Mouse (Mus musculus) C2C12 (cell line): ENCODE measurements around the gene Fxyd1.

Experiments
- CTCF ChIP-seq: IDR thresholded peaks from one replicate; pipeline ENCODE4 v1.5.1; 2011; ENCODE audit not compliant: control insufficient read depth, insufficient read depth, insufficient read length
- MYOG ChIP-seq: IDR thresholded peaks from one replicate; pipeline ENCODE4 v1.6.1; 2011; ENCODE audit not compliant: control insufficient read depth, insufficient read length; ENCODE audit errors: extremely low read depth
- USF1 ChIP-seq: IDR thresholded peaks from one replicate; pipeline ENCODE4 v1.6.1; 2011; ENCODE audit warnings: low read depth, mild to moderate bottlenecking, control low read depth, moderate library complexity

GRCm38 (mm10) chr7:31106166-31106565 lies 49.2 kb upstream of the Fxyd1 start:
- TF ChIP-seq MYOG (no peak), CTCF (no peak), USF1 (no peak)
